Mouse (Mus musculus) layer of hippocampus, postnatal 36 days (tissue): ENCODE results near the gene Cd3d. TPM values are rescaled to one million over a fixed set of nuclear protein-coding genes. Genes with fewer than 3 reads are reported as not detected.
"Not testable (repeated sequence)": the region's sequence is repeated elsewhere in the genome, so short reads cannot be mapped to it uniquely, and the experiment has no call there.

ENCODE experiments used
- DNase-seq, 2 experiments: peaks; one replicate each; pipeline ENCODE4 v3.0.0; 2022
- total RNA-seq, 2 experiments: library from RNA; stranded (reverse); gene quantifications; 2 replicates each; pipeline ENCODE4 v1.2.3; 2021

The Cd3d gene
- total RNA-seq = not detected

DNA sequence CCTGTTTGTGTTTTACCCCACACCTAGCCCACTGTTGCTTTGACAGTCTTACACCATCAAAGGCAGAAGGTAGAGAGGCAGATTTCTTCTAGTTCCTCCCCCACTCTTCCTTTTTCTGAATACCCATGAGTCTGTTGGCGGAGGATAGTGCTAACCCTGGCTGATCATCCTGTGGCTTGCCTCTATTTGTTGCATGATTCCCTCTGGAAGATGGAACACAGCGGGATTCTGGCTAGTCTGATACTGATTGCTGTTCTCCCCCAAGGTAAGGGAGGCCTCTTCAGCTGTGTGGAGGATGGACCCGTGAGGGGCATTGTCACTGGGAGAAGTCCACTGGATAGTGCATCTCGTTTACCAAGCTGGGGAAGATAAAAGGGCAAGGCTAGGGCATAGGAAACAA, at the start of gene Cd3d:
TSS of gene Cd3d (plus strand) at position 111 of the 400 bp plus-strand sequence.
- no peak for DNase-seq

DNA sequence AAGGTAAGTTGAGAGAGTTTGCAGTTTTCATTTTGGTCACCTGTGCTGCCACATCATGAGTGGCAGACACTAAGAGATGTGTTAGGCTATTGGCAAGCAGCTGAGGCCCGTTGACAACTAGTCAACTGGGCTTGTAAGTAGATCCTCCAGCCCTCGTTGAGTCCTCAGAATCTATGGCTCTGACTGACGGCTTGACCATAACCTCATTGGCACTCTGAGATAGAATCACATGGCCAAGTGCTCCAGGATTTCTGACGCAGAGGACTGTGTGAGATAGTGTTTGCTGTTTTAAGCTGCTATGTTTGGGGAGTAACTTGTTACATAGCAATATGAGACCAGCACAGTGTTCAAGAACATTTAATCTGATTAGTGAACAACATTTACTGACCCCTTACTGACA, 39.8 kb upstream of the Cd3d start:
- no peak for DNase-seq

DNA sequence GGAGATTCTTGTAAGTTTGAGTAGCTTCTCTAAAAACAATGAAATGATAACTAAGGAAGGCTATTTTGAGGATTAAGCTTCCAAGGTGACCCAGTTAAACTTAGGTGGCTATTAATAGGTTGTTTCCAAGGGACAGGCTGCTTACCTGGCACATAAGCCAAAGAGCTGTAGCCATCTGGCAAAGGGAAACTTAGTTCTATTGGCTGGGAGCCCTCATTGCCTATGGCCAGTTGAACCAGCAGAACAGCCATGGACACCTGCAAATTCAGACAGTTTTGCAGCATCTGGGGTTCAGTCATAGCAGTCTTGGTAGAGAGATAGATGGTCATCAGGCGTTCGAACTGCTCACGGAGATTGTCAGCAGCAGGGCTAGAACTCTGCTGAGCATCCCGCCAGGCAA, 39.2 kb upstream of the Cd3d start:
- no peak for DNase-seq

DNA sequence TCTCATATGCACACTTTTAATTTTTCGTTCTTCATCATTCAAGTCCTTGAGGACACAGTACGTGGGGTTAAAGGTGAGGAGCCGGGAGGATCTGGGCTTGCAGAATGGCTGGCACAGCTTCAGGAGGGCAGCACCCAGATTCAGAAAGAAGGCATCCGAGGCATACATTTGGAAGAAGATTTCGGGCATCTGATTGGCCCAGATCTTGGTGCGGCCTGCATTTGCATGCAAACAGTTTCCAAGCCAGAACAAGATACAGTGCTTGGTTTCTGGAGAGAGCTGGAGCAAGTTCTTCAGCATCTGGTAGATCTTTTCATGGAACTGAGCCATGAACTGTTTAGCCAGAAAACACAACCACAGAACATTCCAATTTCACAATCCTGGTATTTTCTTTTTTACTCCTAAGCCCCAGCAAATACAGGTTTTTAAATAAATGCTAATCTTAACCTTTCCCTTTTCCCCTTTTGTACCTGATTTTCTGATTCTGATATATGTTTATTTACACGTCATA, 35.3 kb upstream of the Cd3d start:
- no peak for DNase-seq

DNA sequence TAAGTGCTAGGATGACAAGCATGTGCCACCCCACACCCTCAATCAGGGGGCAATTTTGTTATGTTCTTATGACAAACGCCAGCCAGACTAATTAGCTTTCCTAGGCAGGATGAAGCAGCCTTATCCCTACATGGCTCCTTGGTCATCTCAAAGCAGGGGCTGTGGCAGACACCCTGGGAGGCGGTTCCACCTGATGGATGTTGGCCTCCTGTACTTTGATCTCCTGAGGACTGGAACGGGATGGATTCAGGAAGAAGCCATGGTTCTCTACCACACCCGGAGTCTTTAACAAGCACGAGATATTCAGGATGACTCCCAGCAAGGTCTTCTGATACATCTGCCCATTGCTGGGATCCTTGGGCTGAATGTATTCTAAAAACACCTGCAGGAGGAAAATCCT, 33.8 kb upstream of the Cd3d start:
- DNase-seq = no peak

DNA sequence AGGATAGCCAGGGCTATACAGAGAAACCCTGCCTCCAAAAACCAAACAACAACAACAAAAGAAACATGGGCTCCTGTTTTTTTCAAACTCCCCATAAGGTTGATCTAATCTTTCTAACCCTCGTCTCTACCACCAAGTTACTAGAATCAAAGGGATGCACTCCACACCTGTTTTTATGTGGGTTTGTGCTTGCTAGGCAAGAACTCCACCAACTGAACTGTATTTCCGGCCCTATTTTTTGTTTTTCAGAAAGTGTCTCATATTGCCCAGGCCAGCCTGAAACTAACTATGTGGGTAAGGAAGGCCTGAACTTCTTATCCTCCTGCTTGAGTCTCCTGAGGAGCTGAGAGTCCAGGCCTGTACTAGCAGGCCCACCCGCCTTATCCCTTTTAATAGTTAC, 27.2 kb upstream of the Cd3d start:
- DNase-seq = no peak

DNA sequence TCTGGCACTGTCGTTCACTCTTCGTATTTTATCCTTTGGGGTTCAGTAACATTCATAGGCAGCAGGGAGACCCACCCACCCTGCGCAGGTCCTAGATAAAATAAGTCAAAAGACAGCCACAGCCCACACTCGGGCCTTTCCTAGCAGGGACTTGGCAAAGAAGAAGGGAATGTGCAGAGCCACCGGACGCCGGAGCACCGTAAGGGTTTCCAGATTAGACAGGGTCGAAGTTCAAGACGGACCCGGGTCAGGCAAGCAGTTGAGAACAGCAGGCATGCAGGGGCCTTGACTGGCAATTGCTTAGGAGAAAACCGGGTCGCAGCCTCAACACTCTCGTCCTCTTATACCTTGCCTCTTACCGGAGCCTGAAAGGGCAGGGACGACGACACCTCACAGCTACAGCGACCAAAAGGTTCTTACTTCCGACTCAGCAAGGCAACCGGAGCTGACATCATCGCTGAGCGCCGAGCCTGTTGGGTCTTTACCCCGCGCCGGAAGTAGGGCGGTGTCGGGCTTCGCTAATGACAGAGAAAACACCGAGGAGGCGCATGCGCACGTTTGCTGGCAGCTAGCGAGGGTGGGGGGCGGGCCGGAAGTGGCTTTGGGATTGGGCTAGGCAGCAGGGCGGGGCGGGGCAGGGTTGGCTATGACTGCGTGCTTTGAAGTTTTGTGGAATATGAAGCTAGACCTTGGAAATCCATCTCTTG, 16.3 kb upstream of the Cd3d start, which contains the start of gene Ube4a:
TSS of gene Ube4a (minus strand) at position 475 of the 707 bp plus-strand sequence.
- peak; percentile 99 to 100 for DNase-seq

DNA sequence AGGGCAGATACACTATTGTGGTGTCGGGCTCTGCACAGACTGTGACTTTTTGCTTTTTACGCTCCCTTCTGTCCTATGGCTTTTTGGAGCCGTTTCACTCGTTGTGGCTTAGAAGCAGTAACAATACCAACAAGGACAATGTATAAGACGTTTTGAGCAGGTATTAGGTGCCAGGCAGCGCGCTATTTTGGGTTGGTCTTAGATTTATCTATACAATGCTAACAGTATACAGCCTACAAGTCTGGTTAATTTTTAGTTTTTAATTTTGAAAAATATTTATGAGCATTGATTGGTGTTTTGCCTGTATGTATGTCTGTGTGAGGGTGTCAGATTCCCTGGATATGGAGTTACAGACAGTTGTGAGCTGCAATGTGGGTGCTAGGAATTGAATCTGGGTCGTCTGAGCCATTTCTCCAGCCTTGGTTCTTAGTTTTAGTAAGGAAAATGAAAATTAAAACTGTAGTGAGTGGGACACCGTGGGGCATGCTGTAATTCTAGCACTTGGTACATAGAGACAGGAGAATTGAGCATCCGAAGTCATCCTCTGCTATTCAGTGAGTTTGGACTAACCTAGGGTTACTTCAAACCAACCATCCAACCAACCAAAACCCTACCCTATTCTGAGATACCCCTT, 15.6 kb upstream of the Cd3d start:
- DNase-seq = no peak

DNA sequence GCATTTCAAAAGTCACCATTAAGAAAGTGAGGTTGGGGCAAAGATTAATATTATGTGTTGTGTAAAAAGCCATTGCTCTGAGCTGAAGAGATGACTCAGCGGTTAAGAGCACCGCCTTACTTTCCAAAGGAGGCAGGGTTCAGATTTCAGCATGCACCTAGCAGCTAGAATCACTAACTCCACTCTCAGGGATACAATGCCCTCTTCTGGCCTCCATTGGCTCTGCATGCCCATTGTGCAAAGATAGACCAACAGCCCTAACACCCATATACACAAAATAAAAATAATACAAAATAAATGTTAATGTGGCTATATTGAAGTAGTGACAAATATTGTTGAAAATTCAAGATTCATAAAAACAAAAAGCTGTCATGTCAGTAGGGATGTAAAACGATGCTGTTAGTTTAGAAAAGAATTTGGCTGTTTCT, 14.8 kb upstream of the Cd3d start:
- DNase-seq = peak; percentile 31 to 52

DNA sequence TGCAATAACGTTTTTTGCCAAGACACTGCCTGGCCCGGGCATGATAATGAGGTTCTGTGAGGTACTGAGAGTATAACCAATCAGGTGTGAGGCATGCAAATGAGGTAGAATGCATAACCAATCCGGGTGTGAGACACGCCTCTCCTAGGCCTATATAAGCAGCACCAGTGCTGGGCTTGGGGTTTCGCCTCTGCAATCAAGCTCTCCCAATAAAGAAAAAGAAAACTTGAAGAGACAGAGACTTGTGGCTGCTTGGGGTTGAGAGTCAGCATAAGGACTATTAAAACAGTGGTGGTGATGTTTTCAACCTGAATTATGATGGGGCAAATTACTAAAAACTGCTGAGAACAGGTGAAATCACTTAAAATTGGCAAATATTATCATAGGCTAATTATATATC, 13.8 kb upstream of the Cd3d start:
- not testable (repeated sequence) for DNase-seq

DNA sequence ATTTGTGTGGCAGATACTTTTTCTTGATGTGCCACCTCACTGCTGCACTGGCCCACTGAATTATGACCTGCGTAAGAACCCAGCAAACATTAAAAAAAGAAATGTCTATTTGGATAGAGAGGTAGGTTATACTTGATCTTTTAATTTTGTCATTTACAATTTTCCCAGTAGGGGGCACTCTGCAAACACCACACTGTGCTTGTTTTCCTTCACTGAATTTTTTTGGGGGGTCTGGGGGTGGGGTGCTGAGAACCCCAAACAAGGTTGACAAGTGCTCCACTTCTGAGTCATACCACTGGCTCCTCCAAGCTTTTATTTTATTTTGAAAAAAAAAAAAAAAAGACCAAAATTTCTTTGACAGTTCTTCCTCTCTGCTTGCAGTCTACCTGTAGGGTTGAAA, 12.1 kb upstream of the Cd3d start:
- DNase-seq = no peak

DNA sequence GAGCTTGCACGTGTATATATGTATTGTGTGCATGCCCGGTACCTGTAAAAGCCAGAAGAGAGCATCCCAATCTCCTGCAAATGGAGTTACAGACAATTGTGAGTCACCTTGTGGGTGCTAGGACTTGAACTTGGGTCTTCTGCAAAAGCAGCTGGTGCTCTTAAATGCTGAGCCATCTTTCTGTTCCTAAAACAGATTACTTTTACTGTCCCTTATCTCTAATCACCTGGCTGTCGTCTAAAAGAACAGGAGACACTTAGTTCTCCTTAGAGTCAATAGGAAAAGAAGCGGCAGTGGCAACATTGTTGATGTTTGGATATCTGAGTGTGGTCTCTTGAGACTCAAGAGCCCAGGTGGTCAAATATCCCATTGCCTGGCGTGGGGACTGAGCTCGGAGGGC, 3.8 kb upstream of the Cd3d start:
- DNase-seq = no peak

DNA sequence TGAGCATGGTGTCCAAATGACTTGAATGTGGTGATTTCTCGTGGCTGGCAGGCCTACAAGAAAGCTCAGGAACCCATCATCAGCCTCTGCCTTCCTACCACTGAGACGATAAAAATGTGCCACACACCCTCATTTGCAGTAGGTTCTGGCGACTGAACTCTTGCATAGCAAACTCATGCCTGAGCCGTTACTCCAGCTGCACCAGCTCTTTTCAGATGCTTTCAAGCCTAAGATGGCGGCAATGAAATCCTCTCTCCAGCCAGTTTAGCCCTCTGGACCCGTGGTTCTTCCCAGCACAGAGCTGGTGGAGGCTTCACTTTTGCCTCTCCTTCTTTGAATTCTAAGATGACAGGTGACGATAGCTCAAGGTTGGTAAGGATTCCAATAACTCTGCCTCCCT, 1.8 kb upstream of the Cd3d start:
- DNase-seq = no peak

DNA sequence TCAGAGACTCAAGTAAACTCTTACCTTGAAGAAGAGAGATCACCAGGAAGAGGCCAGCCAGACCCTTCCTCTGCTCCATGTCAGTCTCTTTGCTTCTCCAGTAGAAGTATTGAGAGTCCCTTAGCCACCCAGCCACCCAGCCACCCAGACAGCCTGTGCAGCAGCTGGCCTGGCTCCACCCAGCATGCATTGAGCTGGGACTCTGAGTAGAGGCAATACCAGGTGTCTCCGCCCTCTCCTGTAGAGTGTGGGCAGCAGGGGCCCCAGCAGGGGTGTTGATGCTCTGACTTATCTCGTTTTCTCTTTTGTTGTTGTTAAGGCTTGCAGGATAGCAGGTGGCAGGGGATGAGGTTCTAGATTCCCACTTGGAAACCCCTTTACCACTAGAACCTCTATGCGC, 1.3 kb upstream of the Cd3d start, which contains the start of gene Cd3g:
TSS of gene Cd3g (minus strand) at position 190 of the 400 bp plus-strand sequence.
- DNase-seq = no peak

DNA sequence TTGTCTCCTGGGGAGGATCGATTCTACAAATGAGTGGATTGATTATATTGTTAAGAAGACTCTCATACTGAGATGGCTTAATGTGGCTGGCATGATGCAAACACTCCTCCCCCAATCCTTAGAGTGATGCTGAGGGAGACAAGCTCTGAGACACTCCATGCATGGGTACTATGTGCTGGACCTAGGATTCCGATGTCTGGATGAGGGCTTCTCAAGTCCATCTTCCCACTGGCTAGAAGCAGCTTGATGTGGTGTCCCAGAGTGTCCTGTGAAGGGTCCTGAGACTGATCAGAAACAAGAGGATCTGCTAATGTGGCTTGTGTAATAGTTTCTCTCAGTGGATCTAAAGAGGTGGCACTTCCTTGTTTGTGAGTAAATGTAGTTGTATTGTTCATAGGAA, 482 bp upstream of the Cd3d start:
- DNase-seq = no peak

DNA sequence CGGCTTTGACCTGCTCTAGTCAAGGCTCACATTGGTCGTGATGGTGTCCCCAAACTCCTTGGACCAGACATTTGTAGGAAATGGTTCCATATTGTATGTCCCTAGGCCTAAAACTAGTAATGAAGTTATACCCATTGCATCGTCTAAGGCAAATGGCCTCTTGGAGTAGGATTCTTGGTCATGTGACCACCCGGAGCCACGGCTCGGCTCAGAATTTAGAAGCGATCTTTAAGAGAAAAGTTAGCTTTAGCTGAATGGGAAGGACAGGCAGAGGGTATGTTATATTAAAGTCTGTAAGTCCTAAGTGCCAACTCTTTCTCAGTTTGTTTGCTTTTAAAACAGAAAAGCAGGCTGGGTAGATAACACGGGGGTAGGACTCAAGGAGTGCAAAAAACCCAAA, 495 bp downstream of the Cd3d start:
- DNase-seq = no peak

DNA sequence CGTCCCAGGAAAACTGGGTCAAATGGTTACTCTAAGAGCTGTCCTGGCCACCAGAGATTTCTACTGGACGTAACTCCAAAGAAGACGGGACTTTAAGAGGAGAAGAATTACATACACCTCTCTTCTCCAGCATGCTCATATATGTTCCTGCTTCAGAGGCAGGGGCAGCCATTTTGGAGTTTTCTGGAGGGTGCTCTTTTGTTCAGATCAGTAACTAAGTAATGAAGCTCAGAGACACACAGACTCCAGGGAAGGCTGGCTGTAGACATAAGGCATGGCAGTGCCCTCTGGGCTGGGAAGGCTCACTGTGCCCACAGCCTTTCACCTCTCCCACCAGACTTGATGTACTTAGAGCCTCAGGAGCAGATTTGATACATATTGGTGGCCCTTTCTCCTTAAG, 945 bp downstream of the Cd3d start:
- no peak for DNase-seq

DNA sequence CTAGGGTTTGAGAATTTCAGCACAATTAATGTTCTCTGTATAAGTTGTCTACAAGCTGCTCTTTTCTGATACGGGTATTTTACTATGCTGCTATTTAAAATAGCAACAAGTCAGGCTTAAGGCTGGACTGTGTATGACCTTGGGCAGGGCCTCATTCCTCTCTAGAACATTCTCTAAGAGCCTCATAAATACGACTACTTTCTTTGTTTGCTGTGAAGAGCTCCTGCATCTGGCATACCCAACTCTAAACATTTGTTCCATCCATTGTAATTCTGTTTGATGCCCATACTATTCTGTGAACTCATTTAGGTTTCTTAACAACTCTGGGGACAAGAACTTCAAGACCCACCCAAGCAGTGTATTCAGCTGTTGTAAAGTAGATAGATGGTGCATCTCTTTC, 1.4 kb downstream of the Cd3d start:
- no peak for DNase-seq

DNA sequence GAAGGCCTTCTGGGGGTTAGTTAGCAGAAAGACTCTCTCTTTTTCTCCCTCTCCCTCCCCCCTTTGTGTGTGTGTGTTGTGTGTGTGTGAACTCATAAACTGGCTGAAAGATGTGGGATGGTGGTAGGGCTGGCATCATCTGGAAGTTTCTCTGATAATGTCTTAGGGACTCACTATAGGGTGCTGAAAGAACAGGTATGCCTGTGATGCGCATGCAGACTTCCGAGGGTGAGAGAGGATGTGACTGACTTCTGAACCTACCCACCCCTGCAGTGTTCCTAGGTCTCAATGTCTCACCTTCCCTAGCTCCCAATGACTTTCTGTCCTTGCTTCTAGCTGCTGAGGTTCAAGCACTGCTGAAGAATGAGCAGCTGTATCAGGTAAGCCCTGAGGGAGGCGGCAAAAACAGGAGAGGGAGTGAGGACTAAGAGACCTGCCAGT, 4.2 kb downstream of the Cd3d start:
- no peak for DNase-seq

DNA sequence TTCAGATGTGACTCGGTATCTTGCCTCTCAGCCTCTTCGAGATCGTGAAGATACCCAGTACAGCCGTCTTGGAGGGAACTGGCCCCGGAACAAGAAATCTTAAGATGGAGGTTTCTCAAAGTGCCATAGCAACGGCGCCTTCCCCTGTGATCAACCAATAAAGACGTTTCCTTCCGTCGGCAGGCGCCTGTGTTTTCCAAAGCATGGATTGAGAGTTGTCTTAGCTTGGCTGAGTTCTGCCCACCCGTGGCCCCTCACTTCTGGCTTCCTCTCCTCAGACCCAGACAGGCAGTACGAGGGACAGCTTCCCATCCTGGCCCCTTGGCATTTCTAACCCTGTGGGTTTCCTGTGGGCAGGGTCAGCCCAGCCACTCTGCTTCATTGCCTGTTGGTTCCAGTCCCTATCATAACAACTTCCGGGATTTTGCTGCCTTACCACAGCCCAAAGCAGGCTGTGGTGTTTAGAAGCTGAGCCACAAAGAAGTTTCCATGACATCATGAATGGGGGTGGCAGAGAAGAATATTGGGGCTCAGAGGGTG, 4.7 kb downstream of the Cd3d start:
- no peak for DNase-seq

DNA sequence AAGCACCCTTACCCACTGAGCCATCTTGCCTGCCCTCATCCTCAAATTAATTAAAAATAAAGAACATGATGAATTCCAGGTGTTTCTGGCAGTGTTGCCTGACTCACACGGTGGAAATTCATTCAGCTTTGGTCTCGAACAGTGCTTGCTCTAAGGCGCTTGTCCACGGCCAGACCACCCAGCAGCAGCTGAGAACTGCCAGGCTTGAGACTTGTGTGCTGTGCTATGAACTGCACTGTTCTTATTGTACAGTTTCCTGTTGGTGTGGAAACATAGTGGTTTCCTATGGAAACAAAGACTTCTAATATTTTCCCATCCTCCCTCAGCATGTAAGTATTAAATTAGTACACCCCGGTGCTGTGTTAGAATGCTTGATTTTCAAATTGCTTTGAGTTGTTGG, 5.4 kb downstream of the Cd3d start:
- no peak for DNase-seq

DNA sequence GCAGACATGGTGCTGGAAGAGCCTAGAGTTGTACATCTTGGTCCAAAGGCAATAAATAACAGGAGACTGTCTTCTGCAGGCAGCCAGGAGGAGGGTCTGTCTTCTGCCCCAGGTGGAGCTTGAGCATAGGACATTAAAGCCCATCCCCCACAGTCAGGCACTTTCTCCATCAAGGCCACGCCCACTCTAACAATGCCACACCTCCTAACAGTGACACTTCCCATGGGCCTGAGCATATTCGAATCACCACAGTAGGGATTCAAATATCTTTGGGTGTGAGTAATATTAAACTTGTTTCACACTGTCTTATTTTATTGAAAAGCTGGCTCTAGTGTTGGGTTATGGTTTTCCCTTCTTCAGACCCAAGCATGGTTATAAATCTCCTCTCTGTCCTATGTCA, 10.2 kb downstream of the Cd3d start:
- no peak for DNase-seq

DNA sequence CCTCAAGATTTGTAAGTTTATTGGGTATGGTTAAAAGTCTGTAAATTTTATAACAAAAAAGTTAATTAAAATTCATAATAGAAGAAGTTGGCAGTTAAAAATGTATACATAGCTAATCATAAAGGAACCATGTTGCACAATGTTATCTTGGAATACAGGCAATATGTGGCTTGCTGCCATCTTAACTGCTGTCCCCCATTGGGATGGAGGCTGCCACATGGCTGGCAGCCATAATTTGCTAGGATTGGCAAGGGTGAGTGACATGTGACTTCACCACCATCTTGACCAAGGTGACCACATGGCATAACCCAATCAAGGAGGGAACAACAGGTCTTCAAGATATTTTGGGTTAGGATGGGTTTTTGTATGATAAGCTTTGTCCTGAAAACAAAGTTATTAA, 10.7 kb downstream of the Cd3d start:
- no peak for DNase-seq

DNA sequence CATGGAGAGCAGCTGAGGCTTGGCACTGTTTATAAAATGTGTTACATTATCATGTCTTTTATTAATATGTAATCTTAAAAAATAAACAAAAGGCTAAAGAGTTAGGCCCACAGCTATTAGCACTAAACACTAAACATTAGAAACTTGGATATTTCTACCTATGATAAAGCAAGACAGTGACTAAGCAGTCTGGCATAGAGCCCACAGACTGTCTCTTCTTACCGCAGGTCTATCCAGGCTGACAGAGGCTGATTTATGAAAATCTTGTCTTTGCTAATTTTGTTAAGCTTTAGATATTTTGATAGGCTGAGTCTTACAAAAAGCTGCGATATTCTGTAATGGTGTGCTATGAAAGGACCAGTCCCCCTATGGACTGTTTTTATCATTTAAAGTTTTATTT, 11.7 kb downstream of the Cd3d start:
- no peak for DNase-seq
